Mouse (Mus musculus) spleen, postnatal 10 days (tissue): Measurements from ENCODE around the gene Rergl.

Experiments used
- DNase-seq, 2 experiments: peaks; one replicate each; pipeline ENCODE4 v3.0.0; 2021 to 2022; ENCODE audit warnings: low spot score in 2 of 2

The Rergl gene

GRCm38 (mm10) chr6:139501876-139502275 lies at the start of gene Rergl:
Rergl (minus strand) TSS chr6:139501976.
- DNase-seq, result no peak

- no peak for DNase-seq
These were observed 36.7 kb upstream of the Rergl start for GRCm38 (mm10) chr6:139538469-139538868.

GRCm38 (mm10) chr6:139525406-139525805 lies 23.6 kb upstream of the Rergl start:
- DNase-seq, result no peak

- no peak for DNase-seq
These were observed 22.5 kb upstream of the Rergl start for GRCm38 (mm10) chr6:139524288-139524687.

- DNase-seq, result no peak
These were observed 13.2 kb upstream of the Rergl start for GRCm38 (mm10) chr6:139514938-139515510.

GRCm38 (mm10) chr6:139479730-139480129 lies 22.0 kb downstream of the Rergl start:
- DNase-seq, result no peak

- DNase-seq, result no peak
These were observed 36.8 kb downstream of the Rergl start for GRCm38 (mm10) chr6:139464980-139465379.

- DNase-seq, result no peak
These were observed 37.5 kb downstream of the Rergl start for GRCm38 (mm10) chr6:139464292-139464691.

- no peak for DNase-seq
These were observed 40.7 kb downstream of the Rergl start for GRCm38 (mm10) chr6:139461094-139461493.

GRCm38 (mm10) chr6:139460470-139460869 lies 41.3 kb downstream of the Rergl start:
- DNase-seq, result no peak

GRCm38 (mm10) chr6:139443999-139444398 lies 57.8 kb downstream of the Rergl start:
- no peak for DNase-seq
